Mouse (Mus musculus): ENCODE results near the gene Cpsf6. TPM values are rescaled to one million over a fixed set of nuclear protein-coding genes. Genes with fewer than 3 reads are reported as not detected.

Cpsf6 gene
- polyA plus RNA-seq, 1 experiment from 2014 or later, result 53.6 TPM

GRCm38 (mm10) chr10:117416095-117416494 is 36.3 kb upstream of the Cpsf6 start:
- H3K4me2 ChIP-seq (replicated peaks; ENCODE audit: low read depth), result no peak overlapping the region
- DNase-seq (ENCODE audit: low spot score), result no peak
- H3K4me3 ChIP-seq (ENCODE audit: low read depth, low read length), result no peak overlapping the region
- no peak for ATAC-seq (ENCODE audit: low FRiP score, low TSS enrichment)
- no peak overlapping the region for H3K27ac ChIP-seq (replicated peaks)
- WGBS, result 87% methylated on average over 9 of the region's 9 CpGs
- no peaks in the 10 kb centered on the region; the same call in 1 of the 2 replicates for H3K4me1 ChIP-seq (replicated peaks; ENCODE audit: control insufficient read depth, insufficient read depth)
- no peaks in the 10 kb centered on the region for H3K36me3 ChIP-seq (ENCODE audit: control insufficient read depth, insufficient read depth, low read length)
- no peaks in the 10 kb centered on the region for H3K9me3 ChIP-seq (ENCODE audit: control insufficient read depth, low read length)
- TF ChIP-seq CTCF (IDR thresholded peaks at IDR 0.05; ENCODE audit: low read depth), result no peak
- no peak for TF ChIP-seq EP300 (optimal IDR thresholded peaks at IDR 0.05)
- H3K9ac ChIP-seq (ENCODE audit: low read length), result no peak overlapping the region
- no peaks in the 10 kb centered on the region for H3K27me3 ChIP-seq (ENCODE audit: control insufficient read depth, insufficient read depth, low read length)

- no peaks in the 10 kb centered on the region for H3K36me3 ChIP-seq (ENCODE audit: control insufficient read depth, insufficient read depth, low read length)
Measured at GRCm38 (mm10) chr10:117415364-117416057, 35.7 kb upstream of the Cpsf6 start.

GRCm38 (mm10) chr10:117414726-117415125 is 34.9 kb upstream of the Cpsf6 start:
- no peak overlapping the region for H3K4me3 ChIP-seq (ENCODE audit: low read depth, low read length)
- no peak overlapping the region for H3K9ac ChIP-seq (ENCODE audit: low read length)
- TF ChIP-seq CTCF (IDR thresholded peaks at IDR 0.05; ENCODE audit: low read depth), result no peak
- TF ChIP-seq EP300 (optimal IDR thresholded peaks at IDR 0.05), result no peak
- no peak overlapping the region for H3K27ac ChIP-seq (replicated peaks)
- H3K4me1 ChIP-seq (replicated peaks; ENCODE audit: control insufficient read depth, insufficient read depth), result no peaks in the 10 kb centered on the region; the same call in 1 of the 2 replicates
- H3K27me3 ChIP-seq (ENCODE audit: control insufficient read depth, insufficient read depth, low read length), result no peaks in the 10 kb centered on the region
- 71% methylated on average over 1 of the region's 1 CpGs for WGBS
- H3K9me3 ChIP-seq (ENCODE audit: control insufficient read depth, low read length), result no peaks in the 10 kb centered on the region
- ATAC-seq (ENCODE audit: low FRiP score, low TSS enrichment) (no peak), DNase-seq (ENCODE audit: low spot score) (no peak)
- H3K4me2 ChIP-seq (replicated peaks; ENCODE audit: low read depth), result no peak overlapping the region
- no peaks in the 10 kb centered on the region for H3K36me3 ChIP-seq (ENCODE audit: control insufficient read depth, insufficient read depth, low read length)

More at GRCm38 (mm10) chr10:117415364-117416057, 35.7 kb upstream of the Cpsf6 start:
- H3K27me3 ChIP-seq (ENCODE audit: control insufficient read depth, insufficient read depth, low read length), result no peaks in the 10 kb centered on the region
- WGBS, result 91% methylated on average over 6 of the region's 6 CpGs
- H3K4me1 ChIP-seq (replicated peaks; ENCODE audit: control insufficient read depth, insufficient read depth), result no peaks in the 10 kb centered on the region; the same call in 1 of the 2 replicates
- no peak overlapping the region for H3K4me3 ChIP-seq (ENCODE audit: low read depth, low read length)
- no peak overlapping the region for H3K27ac ChIP-seq (replicated peaks)
- no peak overlapping the region for H3K9ac ChIP-seq (ENCODE audit: low read length)
- TF ChIP-seq CTCF (IDR thresholded peaks at IDR 0.05; ENCODE audit: low read depth) (no peak), EP300 (optimal IDR thresholded peaks at IDR 0.05) (no peak)
- DNase-seq (ENCODE audit: low spot score) (no peak), ATAC-seq (ENCODE audit: low FRiP score, low TSS enrichment) (no peak)
- H3K9me3 ChIP-seq (ENCODE audit: control insufficient read depth, low read length), result no peaks in the 10 kb centered on the region
- H3K4me2 ChIP-seq (replicated peaks; ENCODE audit: low read depth), result no peak overlapping the region

GRCm38 (mm10) chr10:117413562-117414527 is 34.0 kb upstream of the Cpsf6 start:
- ATAC-seq (ENCODE audit: low FRiP score, low TSS enrichment) (no peak), DNase-seq (ENCODE audit: low spot score) (no peak)
- Histone ChIP-seq H3K27me3 (ENCODE audit: control insufficient read depth, insufficient read depth, low read length) (no peaks in the 10 kb centered on the region), H3K4me1 (replicated peaks; ENCODE audit: control insufficient read depth, insufficient read depth) (no peaks in the 10 kb centered on the region; the same call in 1 of the 2 replicates), H3K4me3 (ENCODE audit: low read depth, low read length) (no peak overlapping the region), H3K27ac (replicated peaks) (no peak overlapping the region), H3K36me3 (ENCODE audit: control insufficient read depth, insufficient read depth, low read length) (no peaks in the 10 kb centered on the region), H3K4me2 (replicated peaks; ENCODE audit: low read depth) (no peak overlapping the region), H3K9me3 (ENCODE audit: control insufficient read depth, low read length) (no peaks in the 10 kb centered on the region), H3K9ac (ENCODE audit: low read length) (no peak overlapping the region)
- TF ChIP-seq CTCF (IDR thresholded peaks at IDR 0.05; ENCODE audit: low read depth) (no peak), EP300 (optimal IDR thresholded peaks at IDR 0.05) (no peak)
- WGBS, result 56% methylated on average over 13 of the region's 13 CpGs

- no peaks in the 10 kb centered on the region; the same call in 1 of the 2 replicates for H3K4me1 ChIP-seq (replicated peaks; ENCODE audit: control insufficient read depth, insufficient read depth)
- H3K4me2 ChIP-seq (replicated peaks; ENCODE audit: low read depth), result no peak overlapping the region
- no peak overlapping the region for H3K4me3 ChIP-seq (ENCODE audit: low read depth, low read length)
- no peak overlapping the region for H3K9ac ChIP-seq (ENCODE audit: low read length)
- no peaks in the 10 kb centered on the region for H3K9me3 ChIP-seq (ENCODE audit: control insufficient read depth, low read length)
- TF ChIP-seq CTCF (IDR thresholded peaks at IDR 0.05; ENCODE audit: low read depth), result no peak
- no peak for TF ChIP-seq EP300 (optimal IDR thresholded peaks at IDR 0.05)
- DNase-seq (ENCODE audit: low spot score) (no peak), ATAC-seq (ENCODE audit: low FRiP score, low TSS enrichment) (no peak)
- no peak overlapping the region for H3K27ac ChIP-seq (replicated peaks)
- no peaks in the 10 kb centered on the region for H3K36me3 ChIP-seq (ENCODE audit: control insufficient read depth, insufficient read depth, low read length)
- 77% methylated on average over 7 of the region's 7 CpGs for WGBS
- H3K27me3 ChIP-seq (ENCODE audit: control insufficient read depth, insufficient read depth, low read length), result no peaks in the 10 kb centered on the region
Measured at GRCm38 (mm10) chr10:117412474-117413057, 32.8 kb upstream of the Cpsf6 start.

Measured in stomach, postnatal 0 days (tissue).